Mouse (Mus musculus) gonadal fat pad, adult 2 months (tissue): ENCODE measurements at regions not wholly inside any gene's neighbourhood (a gene's known extent, or its start where the extent isn't known, plus 50 kb on each side); places are given as distances from the start of the nearest gene placed in this dataset.
"Not testable (repeated sequence)": the region's sequence is repeated elsewhere in the genome, so short reads cannot be mapped to it uniquely, and the experiment has no call there.

Experiments used
- DNase-seq: peaks from one replicate; pipeline ENCODE4 v3.0.0-alpha.2; 2012; ENCODE audit warnings: low read depth

- no peak for DNase-seq
Measured at GRCm38 (mm10) chr14:86599511-86599910, 541.5 kb downstream of the Diaph3 start.

GRCm38 (mm10) chr14:86588525-86588924 is 552.5 kb downstream of the Diaph3 start:
- DNase-seq: no peak

- DNase-seq: not testable (repeated sequence)
Measured at GRCm38 (mm10) chr14:86585959-86586358, 555.1 kb downstream of the Diaph3 start.

GRCm38 (mm10) chr14:86562728-86563127 is 578.3 kb downstream of the Diaph3 start:
- DNase-seq: no peak

- no peak for DNase-seq
Measured at GRCm38 (mm10) chr14:86537992-86538391, 603.0 kb downstream of the Diaph3 start.

- no peak for DNase-seq
Measured at GRCm38 (mm10) chr14:86536341-86537027, 604.6 kb downstream of the Diaph3 start.

GRCm38 (mm10) chr14:86510408-86510807 is 630.6 kb downstream of the Diaph3 start:
- no peak for DNase-seq

GRCm38 (mm10) chr14:86509686-86510085 is 631.3 kb downstream of the Diaph3 start:
- no peak for DNase-seq

- DNase-seq: no peak
Measured at GRCm38 (mm10) chr14:86506286-86506685, 634.7 kb downstream of the Diaph3 start.

- DNase-seq: no peak
Measured at GRCm38 (mm10) chr14:86490826-86491225, 650.2 kb downstream of the Diaph3 start.

- DNase-seq: no peak
Measured at GRCm38 (mm10) chr14:86489872-86490631, 651.0 kb downstream of the Diaph3 start.

GRCm38 (mm10) chr14:86489044-86489816 is 651.8 kb downstream of the Diaph3 start:
- DNase-seq: no peak

GRCm38 (mm10) chr14:86487285-86487897 is 653.6 kb downstream of the Diaph3 start:
- no peak for DNase-seq

GRCm38 (mm10) chr14:86484247-86484646 is 656.8 kb downstream of the Diaph3 start:
- DNase-seq: no peak

GRCm38 (mm10) chr14:86473604-86474003 is 667.4 kb downstream of the Diaph3 start:
- no peak for DNase-seq

- no peak for DNase-seq
Measured at GRCm38 (mm10) chr14:86470462-86470861, 670.6 kb downstream of the Diaph3 start.

- DNase-seq: no peak
Measured at GRCm38 (mm10) chr14:86467886-86468463, 673.1 kb downstream of the Diaph3 start.

- DNase-seq: no peak
Measured at GRCm38 (mm10) chr14:86463388-86463787, 677.6 kb downstream of the Diaph3 start.

GRCm38 (mm10) chr14:86453142-86453541 is 687.9 kb downstream of the Diaph3 start:
- no peak for DNase-seq

- no peak for DNase-seq
Measured at GRCm38 (mm10) chr14:86450616-86451015, 690.4 kb downstream of the Diaph3 start.

GRCm38 (mm10) chr14:86445139-86445538 is 695.9 kb downstream of the Diaph3 start:
- DNase-seq: no peak
